Mouse (Mus musculus): ENCODE results near the gene Ptprn2.

DNA sequence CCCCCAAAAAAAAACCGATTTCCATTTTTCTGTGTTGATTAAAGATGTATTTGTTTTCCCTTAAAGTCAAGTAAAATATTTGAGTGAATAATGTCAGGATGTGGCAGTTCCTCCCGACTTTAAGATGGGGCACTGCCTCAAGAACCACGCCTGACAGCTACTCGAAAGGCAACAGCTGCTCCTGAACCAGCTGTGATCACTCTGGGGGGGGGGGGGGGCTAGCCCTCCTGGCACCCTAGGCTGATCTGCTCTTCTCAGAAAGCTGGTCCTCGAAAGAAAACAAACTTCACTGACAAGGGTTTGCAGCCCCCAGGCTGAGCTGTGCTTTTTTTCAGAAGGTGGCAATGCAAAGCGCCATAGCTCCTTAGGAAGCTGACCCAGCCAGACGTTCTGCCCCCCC lies 663.7 kb downstream of the Ptprn2 start:
- TF ChIP-seq CTCF (IDR thresholded peaks at IDR 0.05; ENCODE audit: low read depth) (no peak), EP300 (IDR thresholded peaks at IDR 0.05; ENCODE audit: low read depth) (no peak)

Measured in liver, postnatal 0 days (tissue).